ENCODE assay signal across 9 mouse cellular contexts in the genomic region with DNA sequence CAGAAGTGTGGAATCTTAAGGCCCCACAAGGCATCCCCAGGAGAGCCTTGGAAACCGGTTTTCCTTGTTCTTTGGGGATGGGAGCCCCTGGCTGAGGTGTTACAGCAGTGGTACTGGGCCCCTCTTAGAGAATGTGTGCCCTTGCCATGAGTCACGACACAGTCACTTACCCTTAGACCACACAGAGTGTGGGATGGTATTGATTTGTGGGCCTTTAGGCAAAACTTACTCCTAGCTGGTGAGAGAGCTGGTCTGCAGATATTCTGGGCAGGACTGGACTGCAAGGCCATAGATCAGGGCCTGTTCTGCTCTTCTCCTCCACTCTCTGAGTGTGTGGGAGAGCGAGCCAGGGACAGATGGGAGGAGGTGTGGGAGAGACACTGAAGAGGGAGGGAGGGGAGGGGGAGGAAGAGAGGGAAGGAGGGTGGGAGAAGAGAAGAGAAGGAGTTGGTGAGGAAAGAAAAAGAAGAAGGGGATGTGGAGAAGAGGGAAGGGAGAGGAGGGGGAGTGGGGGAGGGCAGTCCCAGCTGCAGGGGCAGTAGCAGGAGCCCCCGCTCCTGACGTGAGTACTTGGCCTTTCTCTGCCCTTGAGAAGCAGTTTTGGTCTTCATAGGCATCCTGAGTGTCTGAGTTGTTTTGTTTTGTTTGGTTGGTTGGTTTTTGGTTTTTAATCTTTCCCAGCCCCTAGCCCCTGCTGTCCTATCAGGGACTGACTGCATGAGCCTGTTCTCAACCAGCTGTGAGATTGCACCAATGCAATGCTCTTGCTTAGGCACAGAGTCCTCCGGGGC. TPM values are rescaled to one million over a fixed set of nuclear protein-coding genes. Genes with fewer than 3 reads are reported as not detected.
DNase-seq lines count a peak whose midpoint lies in the region; ATAC-seq and TF ChIP-seq lines count a peak whose summit lies in the region.
"Had no signal": no experiment of that assay in that cellular context is flagged by ENCODE, and none has a peak within 500 bp of the region (broad histone marks: within the 10 kb centered on the region; RNA-seq: fewer than 3 reads in every experiment).

No protein-coding gene starts in this region.

- no peak overlapping the region for H3K4me2 ChIP-seq in limb, embryonic 11.5 days (ENCODE audit: low read depth, severe bottlenecking)
- H3K4me2 ChIP-seq in neural tube, embryonic 15.5 days = no peak overlapping the region
- H3K4me2 ChIP-seq: liver, embryonic 12.5 days had no signal

- peak; percentile 39 for DNase-seq in kidney, adult 11 months
- DNase-seq in kidney, adult 8-10 months = no peak
- DNase-seq in NIH3T3 (ENCODE audit: low read depth) = peak; percentile 74
- DNase-seq in brain, embryonic 14.5 days (ENCODE audit: low read depth) = peak; percentile 32
- DNase-seq in limb, embryonic 11.5 days (ENCODE audit: low spot score) = peak; percentile 33
- DNase-seq in spleen, postnatal 36 days (ENCODE audit: low spot score in 2 of 2) = no peak
- DNase-seq in urinary bladder, postnatal 25 days (ENCODE audit: low spot score) = no peak

- no peak for TF ChIP-seq CTCF in brain, embryonic 14.5 days (IDR thresholded peaks at IDR 0.05; ENCODE audit: borderline replicate concordance, extremely low read depth, insufficient read depth, insufficient read length)

- H3K27ac ChIP-seq in limb, embryonic 11.5 days (replicated peaks; ENCODE audit: low read depth, low read length) = no peak overlapping the region
- no peak overlapping the region for H3K27ac ChIP-seq in neural tube, embryonic 15.5 days (replicated peaks)

- no peak for TF ChIP-seq POLR2A in brain, embryonic 14.5 days (IDR thresholded peaks at IDR 0.05; ENCODE audit: borderline replicate concordance, extremely low read depth, insufficient read depth, insufficient read length, poor library complexity, severe bottlenecking)

- ATAC-seq in limb, embryonic 11.5 days (ENCODE audit: insufficient number of reproducible peaks, low FRiP score, low TSS enrichment, low read depth) = no peak
- ATAC-seq in neural tube, embryonic 15.5 days (ENCODE audit: low FRiP score) = no peak
- ATAC-seq: liver, embryonic 12.5 days had no signal

- no peak overlapping the region for H3K9ac ChIP-seq in limb, embryonic 11.5 days (ENCODE audit: low read length)
- no peak overlapping the region for H3K9ac ChIP-seq in neural tube, embryonic 15.5 days (replicated peaks)
- H3K9ac ChIP-seq: liver, embryonic 12.5 days had no signal

- no peaks in the 10 kb centered on the region for H3K9me3 ChIP-seq in limb, embryonic 11.5 days (ENCODE audit: control insufficient read depth, low read length)
- no peaks in the 10 kb centered on the region for H3K9me3 ChIP-seq in neural tube, embryonic 15.5 days (replicated peaks)
- H3K9me3 ChIP-seq: liver, embryonic 12.5 days had no signal

- no peaks in the 10 kb centered on the region for H3K36me3 ChIP-seq in limb, embryonic 11.5 days (ENCODE audit: control insufficient read depth, insufficient read depth, low read length)
- no peaks in the 10 kb centered on the region for H3K36me3 ChIP-seq in neural tube, embryonic 15.5 days
- H3K36me3 ChIP-seq: liver, embryonic 12.5 days had no signal

- H3K4me1 ChIP-seq in limb, embryonic 11.5 days (ENCODE audit: control insufficient read depth, insufficient read depth, low read length) = peaks cover 7% of the 10 kb centered on the region; the same call in 1 of the 2 replicates
- 0 out of 2 replicates have a peak, but pooled peaks cover 11% of the 10 kb centered on the region for H3K4me1 ChIP-seq in neural tube, embryonic 15.5 days

- no peaks in the 10 kb centered on the region for H3K27me3 ChIP-seq in limb, embryonic 11.5 days (ENCODE audit: control insufficient read depth, insufficient read depth, low read length)
- no peaks in the 10 kb centered on the region for H3K27me3 ChIP-seq in neural tube, embryonic 15.5 days (replicated peaks)
- H3K27me3 ChIP-seq: liver, embryonic 12.5 days had no signal

- 21% methylated on average over 6 of the region's 6 CpGs for WGBS in limb, embryonic 11.5 days
- 57% methylated on average over 6 of the region's 6 CpGs for WGBS in neural tube, embryonic 15.5 days

- H3K4me3 ChIP-seq in limb, embryonic 11.5 days (ENCODE audit: low read depth, low read length) = no peak overlapping the region
- no peak overlapping the region for H3K4me3 ChIP-seq in neural tube, embryonic 15.5 days (replicated peaks)
- H3K4me3 ChIP-seq: liver, embryonic 12.5 days had no signal

RNA-seq across cellular contexts. Expression of a gene that starts 42.7 kb away (rescaled TPM):
- polyA plus RNA-seq in brain, embryonic 14.5 days (2012; rRNA removed) = 82.2 and 113 TPM in 2 replicates
- 29.5 and 31.1 TPM in 2 replicates for polyA plus RNA-seq in limb, embryonic 11.5 days (2014; fragmentation: Nextera tagmentation; extraction: Ambion mirVana)
- polyA plus RNA-seq in neural tube, embryonic 15.5 days (2015; fragmentation: Nextera tagmentation; extraction: Ambion mirVana) = 130 and 133 TPM in 2 replicates

Comparison
In these comparisons a context has a peak if more than half of its experiments do, and no peak if none do; other contexts are left out.
1. DNase-seq: peak in kidney, adult 11 months (single experiment), NIH3T3 (single experiment), brain, embryonic 14.5 days (single experiment) and limb, embryonic 11.5 days (single experiment); none in kidney, adult 8-10 months (0 of 2), spleen, postnatal 36 days (0 of 2) and urinary bladder, postnatal 25 days (single experiment).